Mouse (Mus musculus) neural tube, embryonic 12.5 days (tissue): ENCODE measurements around the gene Fbxo11. TPM values are rescaled to one million over a fixed set of nuclear protein-coding genes. Genes with fewer than 3 reads are reported as not detected.

Experiments used
- ATAC-seq: fragments of 200-750 bp; cut with Nextera tagmentation; 2 replicates; pipeline ENCODE4 v1.8.0; 2017; ENCODE audit warnings: low read depth, mild to moderate bottlenecking, moderate TSS enrichment, moderate library complexity; ENCODE audit not compliant: low FRiP score
- H3K27ac ChIP-seq: fragments of 300-500 bp; sonication (generic); 2 replicates; pipeline ENCODE4 v1.5.1; 2016
- H3K27me3 ChIP-seq: fragments of 300-500 bp; sonication (generic); replicated peaks from 2 replicates; pipeline ENCODE4 v1.6.1; 2016; ENCODE audit warnings: mild to moderate bottlenecking
- H3K36me3 ChIP-seq: fragments of 300-500 bp; sonication (generic); 2 replicates; pipeline ENCODE4 v1.6.1; 2016; ENCODE audit warnings: mild to moderate bottlenecking
- H3K4me1 ChIP-seq: fragments of 300-500 bp; sonication (generic); 2 replicates; pipeline ENCODE4 v1.6.1; 2016
- H3K4me2 ChIP-seq: fragments of 300-500 bp; sonication (generic); replicated peaks from 2 replicates; pipeline ENCODE4 v1.6.1; 2016; ENCODE audit warnings: mild to moderate bottlenecking
- H3K4me3 ChIP-seq: fragments of 300-500 bp; sonication (generic); 2 replicates; pipeline ENCODE4 v1.5.1; 2016
- H3K9ac ChIP-seq: fragments of 300-500 bp; sonication (generic); 2 replicates; pipeline ENCODE4 v1.6.1; 2016; ENCODE audit warnings: mild to moderate bottlenecking
- H3K9me3 ChIP-seq: fragments of 300-500 bp; sonication (generic); 2 replicates; pipeline ENCODE4 v1.6.1; 2016; ENCODE audit warnings: mild to moderate bottlenecking
- WGBS: fragments of 180-500 bp; shearing (Covaris S2); methylation state at CpG from one replicate; pipeline ENCODE4 v1.1.7; 2016; 5-methylcytosine and 5-hydroxymethylcytosine counted together
- polyA plus RNA-seq: library from polyadenylated mRNA; unstranded; fragments of >200 nt; fragmentation: Nextera tagmentation; extraction: Ambion mirVana; gene quantifications from 2 replicates; pipeline ENCODE4 v1.2.1, GENCODE M21; 2016

Gene Fbxo11
- polyA plus RNA-seq, 1 experiment from 2014 or later, result 38.0 TPM

DNA sequence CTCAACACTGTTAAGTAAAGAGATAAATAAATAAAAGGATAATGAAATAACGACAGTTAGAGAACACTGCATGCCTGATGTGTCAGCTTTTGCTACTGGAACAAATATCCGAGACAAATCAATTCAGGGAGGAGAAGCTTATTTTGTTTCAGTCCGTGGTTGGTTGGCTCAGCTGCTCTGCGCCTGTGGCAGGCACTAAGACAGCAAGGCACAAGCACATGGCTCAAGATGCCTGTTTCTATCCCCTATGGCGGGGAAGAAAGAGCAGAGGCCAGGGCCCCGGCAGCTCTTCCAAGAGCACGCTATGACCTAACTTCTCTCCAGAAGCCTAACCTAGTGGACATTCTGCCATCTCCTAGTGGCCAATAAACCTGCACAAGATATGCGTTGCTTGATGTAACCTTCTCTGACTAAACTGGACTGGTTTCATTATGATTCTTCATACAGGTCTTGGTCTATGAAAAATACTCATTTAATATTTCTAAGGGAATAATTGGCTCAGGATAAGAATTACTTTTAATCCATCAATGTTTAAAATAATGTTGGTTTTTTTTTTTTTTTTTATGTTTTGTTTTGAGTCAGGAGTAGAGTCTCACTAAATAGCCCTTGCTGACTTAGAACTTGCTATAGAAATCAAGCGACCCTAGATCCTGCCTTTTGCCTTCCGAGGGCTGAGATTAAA, 30.6 kb upstream of the Fbxo11 start:
- ATAC-seq, result peak; percentile 84
- H3K4me2 ChIP-seq, result no peak overlapping the region
- no peak overlapping the region for H3K9ac ChIP-seq
- no peaks in the 10 kb centered on the region for H3K27me3 ChIP-seq
- no peak overlapping the region for H3K4me3 ChIP-seq
- no peaks in the 10 kb centered on the region for H3K36me3 ChIP-seq
- no peaks in the 10 kb centered on the region for H3K9me3 ChIP-seq
- H3K4me1 ChIP-seq, result no peaks in the 10 kb centered on the region
- H3K27ac ChIP-seq, result no peak overlapping the region
- 54% methylated on average over 10 of the region's 10 CpGs for whole genome bisulfite sequencing

DNA sequence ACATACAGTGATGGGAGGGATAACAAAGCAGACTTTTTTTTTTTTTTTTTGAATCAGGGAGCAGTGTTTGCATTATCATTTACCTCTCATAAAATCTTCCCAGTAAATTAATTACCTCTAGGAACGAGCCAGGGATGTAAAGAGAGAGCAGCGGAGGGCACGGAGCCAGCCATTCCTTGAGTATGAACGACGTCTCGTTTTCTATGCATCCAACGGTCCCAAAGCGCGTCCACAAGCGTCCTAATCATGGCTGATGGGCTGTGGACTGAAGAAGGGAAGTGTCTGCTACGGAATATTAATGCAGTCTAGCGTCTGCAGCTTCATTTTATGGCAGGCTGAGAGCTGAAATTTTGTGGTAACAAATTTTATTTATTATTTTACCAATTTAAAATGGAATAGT, 29.2 kb upstream of the Fbxo11 start:
- WGBS, result 51% methylated on average over 12 of the region's 12 CpGs
- no peak overlapping the region for H3K4me2 ChIP-seq

DNA sequence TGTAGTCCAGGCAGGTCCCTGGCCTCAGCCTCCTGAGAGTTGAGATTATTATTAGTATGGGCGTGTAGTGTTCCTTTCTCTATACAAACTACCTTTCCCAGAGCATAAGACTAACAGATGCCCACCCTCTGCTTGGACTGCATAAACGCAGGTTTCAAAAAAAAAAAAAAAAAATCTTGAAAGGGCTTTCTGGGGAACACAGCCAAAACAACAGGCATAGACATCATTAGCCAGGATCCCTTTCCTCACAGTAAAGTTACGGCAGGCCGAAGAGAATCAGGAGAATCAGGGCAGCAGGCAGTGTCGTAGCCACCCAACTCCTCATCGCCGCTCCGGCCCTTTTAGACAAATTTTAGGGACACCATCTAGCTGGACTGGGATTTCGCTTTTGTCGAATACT, 28.7 kb upstream of the Fbxo11 start:
- Histone ChIP-seq H3K27me3 (no peaks in the 10 kb centered on the region), H3K4me1 (no peaks in the 10 kb centered on the region), H3K9ac (no peak overlapping the region), H3K36me3 (no peaks in the 10 kb centered on the region), H3K9me3 (no peaks in the 10 kb centered on the region), H3K4me2 (no peak overlapping the region), H3K4me3 (no peak overlapping the region), H3K27ac (no peak overlapping the region)
- WGBS, result 87% methylated on average over 10 of the region's 10 CpGs
- no peak for ATAC-seq

More for the DNA sequence above, 29.2 kb upstream of the Fbxo11 start:
- H3K36me3 ChIP-seq, result no peaks in the 10 kb centered on the region
- H3K9me3 ChIP-seq, result no peaks in the 10 kb centered on the region
- H3K4me1 ChIP-seq, result no peaks in the 10 kb centered on the region
- no peak overlapping the region for H3K4me3 ChIP-seq
- H3K9ac ChIP-seq, result no peak overlapping the region
- no peak for ATAC-seq
- H3K27me3 ChIP-seq, result no peaks in the 10 kb centered on the region
- H3K27ac ChIP-seq, result no peak overlapping the region

DNA sequence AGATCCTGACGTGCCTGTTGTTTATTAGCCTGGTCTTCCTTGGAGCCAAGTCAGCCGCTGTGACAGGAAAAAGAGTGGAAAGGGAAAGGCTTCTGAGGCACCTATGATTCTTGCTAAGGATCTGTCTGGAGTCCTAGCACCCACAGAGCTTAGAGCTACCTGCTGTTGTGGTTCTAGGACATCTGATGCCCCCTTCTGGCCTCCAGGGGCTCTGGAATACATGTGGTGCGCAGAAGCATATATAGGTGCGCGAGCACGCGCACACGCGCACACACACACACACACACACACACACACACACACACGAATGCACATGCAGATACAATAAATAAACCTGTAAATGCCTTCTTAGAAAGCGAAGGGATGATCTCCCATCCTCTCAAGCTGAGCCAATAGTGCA, 20.9 kb upstream of the Fbxo11 start:
- no peak for ATAC-seq
- H3K9ac ChIP-seq, result no peak overlapping the region
- 93% methylated on average over 11 of the region's 11 CpGs for WGBS
- H3K4me1 ChIP-seq, result no peaks in the 10 kb centered on the region
- H3K4me3 ChIP-seq, result no peak overlapping the region
- no peaks in the 10 kb centered on the region for H3K36me3 ChIP-seq
- H3K9me3 ChIP-seq, result no peaks in the 10 kb centered on the region
- no peak overlapping the region for H3K27ac ChIP-seq
- no peak overlapping the region for H3K4me2 ChIP-seq
- no peaks in the 10 kb centered on the region for H3K27me3 ChIP-seq

DNA sequence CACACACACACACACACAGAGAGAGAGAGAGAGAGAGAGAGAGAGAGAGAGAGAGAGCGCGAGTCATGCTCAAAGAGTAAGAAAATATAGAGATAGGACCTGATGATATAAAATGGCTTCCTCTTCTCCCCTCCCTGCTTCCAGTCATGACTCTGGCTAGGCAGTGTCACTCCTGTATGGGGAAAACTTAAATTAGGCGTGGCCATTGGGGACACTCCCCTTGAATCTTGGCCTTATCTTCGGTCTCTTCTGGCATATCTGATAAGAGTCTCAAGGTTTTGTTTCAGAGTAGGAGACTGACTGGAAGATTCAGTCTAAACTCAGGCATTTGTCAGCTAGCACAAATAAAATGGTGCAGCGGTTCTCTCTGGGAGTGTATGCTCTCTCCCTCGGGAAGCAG, 16.4 kb upstream of the Fbxo11 start:
- Histone ChIP-seq H3K4me1 (no peaks in the 10 kb centered on the region), H3K4me2 (no peak overlapping the region), H3K4me3 (no peak overlapping the region), H3K9me3 (no peaks in the 10 kb centered on the region), H3K9ac (no peak overlapping the region), H3K27ac (no peak overlapping the region), H3K36me3 (no peaks in the 10 kb centered on the region), H3K27me3 (no peaks in the 10 kb centered on the region)
- WGBS, result 93% methylated on average over 6 of the region's 6 CpGs
- ATAC-seq, result no peak

DNA sequence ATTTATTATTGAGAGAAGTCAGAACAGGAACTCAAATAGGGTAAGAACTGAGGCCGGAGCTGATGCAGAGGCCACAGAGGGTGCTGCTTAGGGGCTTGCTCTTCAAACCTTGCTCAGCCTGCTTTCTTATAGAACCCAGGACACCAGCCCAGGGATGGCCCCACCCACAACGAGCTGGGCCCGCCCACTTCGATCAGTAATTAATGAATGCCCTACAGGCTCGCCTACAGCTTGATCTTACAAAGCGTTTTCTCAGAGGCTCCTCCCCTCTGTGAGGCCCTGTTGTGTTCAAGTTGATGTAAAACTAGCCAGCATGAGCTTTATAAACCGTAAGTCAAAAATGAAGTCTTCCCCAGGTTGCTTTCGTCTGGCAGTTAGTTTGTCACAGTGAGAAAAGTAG, 14.7 kb upstream of the Fbxo11 start:
- Histone ChIP-seq H3K4me2 (no peak overlapping the region), H3K4me3 (no peak overlapping the region), H3K9ac (no peak overlapping the region), H3K27me3 (no peaks in the 10 kb centered on the region), H3K27ac (no peak overlapping the region), H3K9me3 (no peaks in the 10 kb centered on the region), H3K36me3 (no peaks in the 10 kb centered on the region), H3K4me1 (no peaks in the 10 kb centered on the region)
- no peak for ATAC-seq
- 91% methylated on average over 8 of the region's 8 CpGs for WGBS

DNA sequence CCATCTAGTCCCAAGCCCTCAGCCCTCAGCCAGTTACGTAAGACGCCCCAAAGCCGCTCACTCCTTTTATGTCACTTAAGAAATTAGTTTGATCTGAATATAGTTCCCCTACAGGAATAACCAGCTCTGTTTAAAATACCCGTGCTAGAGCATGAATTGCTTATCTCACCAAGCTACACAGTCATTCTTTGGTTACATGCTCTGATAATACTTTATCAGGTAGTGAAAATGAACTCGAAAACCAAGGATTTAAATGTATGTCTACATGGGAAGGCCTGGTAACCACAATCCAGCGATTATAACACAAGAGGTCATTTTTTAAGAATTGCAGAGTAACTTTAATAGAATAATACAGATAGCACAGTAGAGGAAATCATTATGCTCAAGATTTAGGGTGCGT, 7.0 kb upstream of the Fbxo11 start:
- Histone ChIP-seq H3K9ac (no peak overlapping the region), H3K36me3 (no peaks in the 10 kb centered on the region), H3K9me3 (no peaks in the 10 kb centered on the region), H3K4me1 (no peaks in the 10 kb centered on the region), H3K27ac (no peak overlapping the region), H3K4me2 (no peak overlapping the region), H3K4me3 (no peak overlapping the region), H3K27me3 (no peaks in the 10 kb centered on the region)
- ATAC-seq, result no peak
- 90% methylated on average over 7 of the region's 7 CpGs for WGBS

DNA sequence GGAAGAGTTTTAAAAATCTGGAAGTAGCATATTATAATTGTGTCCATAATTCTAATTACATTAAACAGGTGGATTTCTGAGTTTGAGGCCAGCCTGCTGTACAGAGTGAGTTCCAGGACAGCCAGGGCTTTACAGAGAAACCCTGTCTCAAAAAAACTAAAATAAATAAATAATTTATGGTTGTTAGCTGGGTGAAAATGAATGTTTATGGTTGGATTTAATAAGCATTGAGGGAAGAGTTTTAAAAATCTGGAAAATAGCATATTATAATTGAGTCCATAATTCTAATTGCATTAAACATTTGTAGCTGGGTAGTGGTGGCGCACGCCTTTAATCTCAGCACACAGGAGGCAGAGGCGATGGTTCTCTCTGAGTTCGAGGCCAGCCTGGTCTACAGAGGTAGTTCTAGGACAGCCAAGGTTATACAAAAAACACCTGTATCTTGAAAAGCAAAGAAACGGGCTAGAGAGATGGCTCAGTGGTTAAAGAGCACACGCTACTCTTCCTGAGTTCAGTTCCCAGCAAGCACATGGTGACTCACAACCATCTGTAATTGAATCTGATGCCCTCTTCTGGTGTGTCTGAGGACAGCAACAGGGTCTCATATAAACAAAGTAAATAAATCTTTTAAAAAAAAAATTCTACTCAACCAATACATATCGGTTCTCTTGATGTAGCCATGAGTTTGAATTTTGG, 3.1 kb upstream of the Fbxo11 start:
- Histone ChIP-seq H3K27ac (no peak overlapping the region), H3K9ac (no peak overlapping the region), H3K4me2 (no peak overlapping the region), H3K27me3 (no peaks in the 10 kb centered on the region), H3K9me3 (no peaks in the 10 kb centered on the region), H3K4me3 (no peak overlapping the region), H3K4me1 (peaks cover 2% of the 10 kb centered on the region), H3K36me3 (no peaks in the 10 kb centered on the region)
- 96% methylated on average over 7 of the region's 7 CpGs for WGBS
- no peak for ATAC-seq

DNA sequence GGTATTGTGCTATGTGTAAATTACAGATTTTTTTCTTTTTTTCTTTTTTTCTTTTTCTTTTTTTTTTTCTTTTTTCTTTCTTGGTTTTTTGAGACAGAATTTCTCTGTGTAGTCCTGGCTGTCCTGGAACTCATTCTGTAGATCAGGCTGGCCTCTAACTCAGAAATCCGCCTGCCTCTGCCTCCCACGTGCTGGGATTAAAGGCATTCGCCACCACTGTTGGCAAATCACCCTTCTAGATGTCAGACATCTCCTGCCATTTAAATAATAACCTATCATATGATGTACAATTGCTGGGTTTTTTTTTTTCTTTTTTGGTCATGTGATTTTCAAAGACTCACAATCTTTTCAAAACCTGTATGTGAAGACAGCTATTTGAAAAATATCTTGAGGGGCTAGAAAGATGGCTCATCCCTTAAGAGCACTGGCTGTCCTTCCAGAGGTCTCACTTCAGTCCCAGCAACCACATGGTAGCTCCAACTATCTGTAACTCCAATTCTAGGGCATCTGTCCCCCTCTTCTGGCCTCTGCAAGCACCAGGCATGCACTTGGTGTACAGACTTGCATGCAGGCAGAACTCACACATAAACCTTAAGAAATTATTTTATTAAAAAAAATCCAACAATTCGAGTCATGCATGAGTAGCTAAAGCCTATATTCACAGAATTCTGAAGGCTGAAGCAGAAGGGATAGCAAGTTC, 2.3 kb upstream of the Fbxo11 start:
- Histone ChIP-seq H3K36me3 (no peaks in the 10 kb centered on the region), H3K4me1 (peaks cover 9% of the 10 kb centered on the region), H3K9me3 (no peaks in the 10 kb centered on the region), H3K4me2 (peak overlapping the region; percentile 62), H3K27me3 (no peaks in the 10 kb centered on the region), H3K27ac (no peak overlapping the region), H3K4me3 (no peak overlapping the region), H3K9ac (no peak overlapping the region)
- no peak for ATAC-seq
- 83% methylated on average over 4 of the region's 4 CpGs for WGBS

DNA sequence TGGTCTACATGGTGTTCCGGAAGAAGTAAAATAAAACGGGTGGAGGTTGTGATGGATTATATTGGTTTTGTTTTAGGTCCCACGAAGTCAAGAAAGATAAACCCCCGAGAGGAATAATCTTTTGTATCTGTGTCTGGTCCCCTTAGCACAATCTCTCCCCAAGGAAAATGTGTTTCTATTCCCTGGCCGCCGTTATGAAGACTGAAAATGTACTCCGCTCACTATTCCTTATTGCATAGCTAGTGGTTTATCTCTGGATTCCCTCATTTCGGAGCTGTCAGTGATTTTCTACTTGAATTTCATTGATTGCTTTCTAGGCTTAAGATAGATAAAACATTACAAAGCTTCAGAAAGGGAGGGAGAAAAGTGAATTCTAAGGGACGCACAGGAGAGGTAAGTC, 1.7 kb upstream of the Fbxo11 start:
- Histone ChIP-seq H3K4me3 (peak overlapping the region; percentile 99), H3K9me3 (no peaks in the 10 kb centered on the region), H3K9ac (peak overlapping the region; percentile 100), H3K36me3 (no peaks in the 10 kb centered on the region), H3K4me2 (peak overlapping the region; percentile 62), H3K27me3 (no peaks in the 10 kb centered on the region), H3K27ac (peak overlapping the region; percentile 100; the same call in 1 of the 2 replicates), H3K4me1 (peaks cover 9% of the 10 kb centered on the region)
- 16% methylated on average over 9 of the region's 9 CpGs for WGBS
- no peak for ATAC-seq

DNA sequence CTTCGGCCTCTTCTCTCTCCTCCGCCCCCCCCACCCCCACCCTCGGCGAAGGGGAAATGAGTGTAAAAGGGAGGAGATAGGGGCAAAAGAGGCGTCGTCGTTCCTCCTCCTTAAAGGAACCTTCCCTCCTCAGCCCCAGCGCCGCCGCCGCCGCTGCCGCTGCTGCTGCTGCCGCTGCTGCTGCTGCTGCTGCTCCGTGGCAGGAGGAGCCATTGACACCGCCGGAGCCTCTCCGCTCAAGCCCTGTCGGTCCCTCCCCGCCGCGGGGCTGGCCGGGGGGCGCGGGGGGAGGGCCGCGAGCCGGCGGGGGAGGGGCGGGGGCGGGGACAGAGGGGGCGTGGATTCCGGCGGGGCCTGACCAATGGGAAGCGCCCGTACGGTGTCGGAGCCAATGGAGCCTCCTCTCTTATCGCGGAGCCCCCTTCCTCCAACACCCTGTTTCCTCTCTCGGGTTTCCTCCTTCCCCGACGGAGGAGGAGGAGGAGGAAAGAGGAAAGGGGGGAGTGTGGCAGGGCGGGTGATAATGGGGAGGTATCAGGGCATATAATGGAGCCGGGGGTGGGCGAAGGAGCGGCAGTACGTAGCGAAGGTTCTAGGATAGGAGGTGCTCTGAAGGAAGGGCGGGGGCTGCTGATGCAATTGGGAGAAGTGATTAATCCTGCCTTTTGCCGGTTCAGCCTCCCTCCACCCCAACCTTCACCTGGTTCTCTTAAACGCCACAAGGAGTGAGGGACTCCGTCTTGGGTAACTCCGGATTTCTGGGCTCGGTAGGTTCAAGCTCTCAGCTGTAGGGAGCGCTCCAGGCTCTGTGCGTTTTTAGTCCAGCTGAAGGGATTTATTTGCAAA, 933 bp upstream of the Fbxo11 start:
- peaks cover 9% of the 10 kb centered on the region for H3K4me1 ChIP-seq
- H3K27me3 ChIP-seq, result no peaks in the 10 kb centered on the region
- peak overlapping the region; percentile 100 for H3K9ac ChIP-seq
- peak overlapping the region; percentile 100 for H3K27ac ChIP-seq
- peak overlapping the region; percentile 99 for H3K4me3 ChIP-seq
- H3K36me3 ChIP-seq, result no peaks in the 10 kb centered on the region
- H3K9me3 ChIP-seq, result no peaks in the 10 kb centered on the region
- peak; percentile 98 for ATAC-seq
- H3K4me2 ChIP-seq, result peak overlapping the region; percentile 62
- under 1% methylated on average over 41 of the region's 57 CpGs for WGBS
